ENCODE assay signal across 15 mouse cellular contexts in genomic region chr15:81422156-81422681, GRCm38 (mm10). TPM values are rescaled to one million over a fixed set of nuclear protein-coding genes. Genes with fewer than 3 reads are reported as not detected.
A peak's percentile ranks its signal among the peaks of the same experiment; 100 is the strongest.
DNase-seq lines count a peak whose midpoint lies in the region; TF ChIP-seq lines count a peak whose summit lies in the region.
"Had no signal": no experiment of that assay in that cellular context is flagged by ENCODE, and none has a peak within 500 bp of the region (broad histone marks: within the 10 kb centered on the region; RNA-seq: fewer than 3 reads in every experiment).

No protein-coding gene starts in this region.

- TF ChIP-seq CTCF in gastrocnemius, adult 2 months (IDR thresholded peaks at IDR 0.05) = no peak
- no peak for TF ChIP-seq CTCF in testis, adult 2 months (IDR thresholded peaks at IDR 0.05; ENCODE audit: control insufficient read depth, insufficient read depth, insufficient replicate concordance, low read depth, low read length)
- no peak for TF ChIP-seq CTCF in cerebellum, adult 2 months (IDR thresholded peaks at IDR 0.05; ENCODE audit: borderline replicate concordance, insufficient read depth, low read depth, low read length)

- no peaks in the 10 kb centered on the region for H3K4me1 ChIP-seq in testis, adult 2 months (ENCODE audit: control insufficient read depth, insufficient read depth, low read length)
- H3K4me1 ChIP-seq in cerebellum, adult 2 months (ENCODE audit: control insufficient read depth, insufficient read depth, low read length) = no peaks in the 10 kb centered on the region
- H3K4me1 ChIP-seq: heart, embryonic 12.5 days; hindbrain, embryonic 13.5 days; midbrain, embryonic 15.5 days had no signal

- no peak for TF ChIP-seq POLR2A in testis, adult 2 months (IDR thresholded peaks at IDR 0.05; ENCODE audit: control insufficient read depth, low read depth, low read length)
- TF ChIP-seq POLR2A in cerebellum, adult 2 months (IDR thresholded peaks at IDR 0.05; ENCODE audit: borderline replicate concordance, insufficient read depth, low read length) = no peak

- H3K27ac ChIP-seq in gastrocnemius, adult 2 months = peak overlapping the region; percentile 54
- H3K27ac ChIP-seq in testis, adult 2 months (ENCODE audit: control insufficient read depth, insufficient read depth, low read depth, low read length) = peak overlapping the region; percentile 9; the same call in 1 of the 2 replicates
- H3K27ac ChIP-seq in cerebellum, adult 2 months (ENCODE audit: insufficient read depth, low read length) = no peak overlapping the region
- H3K27ac ChIP-seq: hindbrain, embryonic 13.5 days; midbrain, embryonic 15.5 days had no signal

- no peaks in the 10 kb centered on the region for H3K27me3 ChIP-seq in testis, adult 2 months (ENCODE audit: control insufficient read depth, insufficient read depth, low read length)
- H3K27me3 ChIP-seq in cerebellum, adult 2 months (ENCODE audit: control insufficient read depth, insufficient read depth, low read length) = no peaks in the 10 kb centered on the region
- H3K27me3 ChIP-seq: heart, embryonic 12.5 days; hindbrain, embryonic 13.5 days; midbrain, embryonic 15.5 days had no signal

- DNase-seq in gastrocnemius, adult 2 months = no peak
- DNase-seq in gastrocnemius, postnatal 4 days (ENCODE audit: low spot score in 2 of 2) = no peak
- DNase-seq in testis, postnatal 14 days (ENCODE audit: low spot score) = no peak
- peak; percentile 22 for DNase-seq in kidney, postnatal 14 days
- DNase-seq in yolk sac, embryonic 10.5 days (ENCODE audit: low spot score) = peak; percentile 31
- DNase-seq in urinary bladder, adult 18-20 months (ENCODE audit: low spot score in 2 of 2) = no peak
- no peak for DNase-seq in cerebellum, adult 2 months
- DNase-seq: cerebellum, adult 11 months; right cerebral cortex, postnatal 4 days; thymus, postnatal 25 days had no signal

- intact Hi-C loops in gastrocnemius, adult 2 months (cut with DNase I) = no loop called here

- WGBS in cerebellum, adult 2 months = 75% methylated on average over 7 of the region's 7 CpGs

- no peaks in the 10 kb centered on the region for H3K36me3 ChIP-seq in testis, adult 2 months (ENCODE audit: control insufficient read depth, insufficient read depth, low read length)
- H3K36me3 ChIP-seq: midbrain, embryonic 15.5 days had no signal

- H3K4me3 ChIP-seq in gastrocnemius, adult 2 months = peak overlapping the region; percentile 1; the same call in 1 of the 2 replicates
- no peak overlapping the region for H3K4me3 ChIP-seq in testis, adult 2 months (ENCODE audit: control insufficient read depth, low read depth, low read length)
- H3K4me3 ChIP-seq in cerebellum, adult 2 months (replicated peaks; ENCODE audit: insufficient read depth, low read depth, low read length) = no peak overlapping the region
- H3K4me3 ChIP-seq: heart, embryonic 12.5 days; hindbrain, embryonic 13.5 days; midbrain, embryonic 15.5 days had no signal

RNA-seq across cellular contexts. Expression of gene Dnajb7, which starts 14.1 kb away (rescaled TPM):
- not detected for total RNA-seq in gastrocnemius, adult 2 months (2021)
- not detected for total RNA-seq in gastrocnemius, postnatal 4 days (2021)
- polyA plus RNA-seq in testis, adult 2 months (2012; rRNA removed) = 62.7 and 75.2 TPM in 2 replicates
- polyA plus RNA-seq in cerebellum, adult 2 months (2012; rRNA removed) = 0.07 TPM in 1 of 2 replicates, not detected in the other
- total RNA-seq: layer of hippocampus, postnatal 36 days had no signal

RNA-seq across cellular contexts. Expression of gene Xpnpep3, which starts 22.3 kb away (rescaled TPM):
- 1 to 10 TPM; 4.8 to 7.4 TPM for total RNA-seq in gastrocnemius, adult 2 months (2021)
- 10 to 100 TPM; 11.5 to 14.6 TPM for total RNA-seq in gastrocnemius, postnatal 4 days (2021)
- 14.6 and 14.9 TPM in 2 replicates for polyA plus RNA-seq in testis, adult 2 months (2012; rRNA removed)
- polyA plus RNA-seq in cerebellum, adult 2 months (2012; rRNA removed) = 7.3 and 9.0 TPM in 2 replicates

RNA-seq across cellular contexts. Expression of gene St13, which starts 22.3 kb away (rescaled TPM):
- total RNA-seq in gastrocnemius, adult 2 months (2021) = 100 to 1,000 TPM in 1 of 2 experiments, 10 to 100 TPM in 1; 86.8 to 114 TPM
- 100 to 1,000 TPM; 160 to 163 TPM for total RNA-seq in gastrocnemius, postnatal 4 days (2021)
- 47.3 and 52.8 TPM in 2 replicates for polyA plus RNA-seq in testis, adult 2 months (2012; rRNA removed)
- 75.6 and 85.3 TPM in 2 replicates for polyA plus RNA-seq in cerebellum, adult 2 months (2012; rRNA removed)

RNA-seq across cellular contexts. Expression of gene Rbx1, which starts 43.9 kb away (rescaled TPM):
- 100 to 1,000 TPM in 1 of 2 experiments, 10 to 100 TPM in 1; 89.4 to 110 TPM for total RNA-seq in gastrocnemius, adult 2 months (2021)
- total RNA-seq in gastrocnemius, postnatal 4 days (2021) = 100 to 1,000 TPM; 126 to 134 TPM
- 51.1 and 55.3 TPM in 2 replicates for polyA plus RNA-seq in testis, adult 2 months (2012; rRNA removed)
- polyA plus RNA-seq in cerebellum, adult 2 months (2012; rRNA removed) = 211 and 222 TPM in 2 replicates

Comparison
In these comparisons a context has a peak if more than half of its experiments do, and no peak if none do; other contexts are left out.
1. DNase-seq: peak in kidney, postnatal 14 days (single experiment) and yolk sac, embryonic 10.5 days (single experiment); none in gastrocnemius, adult 2 months (single experiment), gastrocnemius, postnatal 4 days (0 of 2), testis, postnatal 14 days (single experiment), urinary bladder, adult 18-20 months (0 of 2) and cerebellum, adult 2 months (0 of 2).